Mouse (Mus musculus): Measurements from ENCODE around the gene Olfr1366.
"Not testable (repeated sequence)": the region's sequence is repeated elsewhere in the genome, so short reads cannot be mapped to it uniquely, and the experiment has no call there.

The Olfr1366 gene

DNA sequence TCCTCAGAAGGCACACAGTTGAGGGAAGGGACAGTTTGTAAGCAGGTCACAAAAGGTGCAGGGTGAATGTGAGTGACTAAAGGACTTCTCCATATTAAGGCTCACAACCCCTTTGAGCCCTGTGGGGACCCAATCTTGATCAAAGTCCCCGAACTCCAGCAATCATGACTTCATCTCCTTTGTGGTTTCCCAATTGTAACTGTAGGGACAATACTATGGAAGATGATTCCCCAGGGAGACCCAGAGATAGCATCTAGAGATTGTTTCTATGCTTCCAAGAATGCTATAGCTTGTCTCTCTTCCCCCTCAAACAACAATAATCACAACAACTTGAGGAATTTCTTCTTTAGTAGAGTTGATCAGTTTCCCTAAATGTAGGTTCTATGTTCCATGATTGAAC, at the start of gene Olfr1366:
Gene Olfr1366 (minus strand): TSS at position 101 of the 400 bp plus-strand sequence.
- DNase-seq (ENCODE audit: extremely low spot score, low spot score), result no peak

DNA sequence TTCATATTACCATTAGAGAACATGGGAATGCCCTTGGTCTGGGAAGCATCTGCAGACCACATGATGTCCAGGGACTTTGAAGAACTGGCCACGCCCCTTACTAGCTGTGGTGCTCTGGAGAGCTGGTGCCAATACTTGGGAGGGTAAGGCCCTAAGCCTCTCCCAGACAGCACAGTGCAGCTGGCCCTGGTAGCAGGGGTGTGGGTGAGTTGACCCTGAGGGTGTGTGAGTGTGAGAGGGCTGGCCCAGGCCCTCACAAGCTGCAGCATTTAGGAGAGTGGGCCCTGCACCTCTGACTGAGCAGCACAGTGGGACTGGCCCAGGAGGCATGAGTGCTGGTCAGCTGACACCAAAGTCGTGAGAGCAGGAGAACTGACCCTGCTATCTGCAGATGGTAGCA, 49.0 kb upstream of the Olfr1366 start:
- no peak for DNase-seq (ENCODE audit: extremely low spot score, low spot score)

GRCm38 (mm10) chr13:21581659-21582058, 39.1 kb upstream of the Olfr1366 start, which contains the start of gene Olfr1364:
TSS of gene Olfr1364 (minus strand) at chr13:21581759.
- no peak for DNase-seq (ENCODE audit: extremely low spot score, low spot score)

DNA sequence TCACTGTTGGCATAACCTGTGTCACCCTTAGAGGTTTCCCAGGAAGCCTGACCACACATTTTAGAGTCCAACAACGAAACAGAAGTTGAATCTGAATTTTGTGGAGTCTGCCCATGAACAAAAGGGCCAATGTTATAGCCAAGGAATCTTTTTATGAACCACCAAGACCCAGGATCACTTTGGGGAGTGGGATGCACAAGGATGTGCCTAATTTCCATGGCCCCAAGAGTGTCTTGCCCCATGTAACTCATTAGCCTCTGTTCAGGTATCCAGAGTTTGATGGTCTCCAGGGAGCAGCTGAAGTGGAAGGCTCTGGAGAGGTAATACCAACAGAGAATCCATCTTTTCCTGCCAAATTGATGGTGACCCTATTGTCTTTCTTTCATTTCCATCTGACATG, 17.2 kb upstream of the Olfr1366 start, which contains the start of gene Olfr1535:
Gene Olfr1535 (minus strand): TSS at position 101 of the 400 bp plus-strand sequence.
- no peak for DNase-seq (ENCODE audit: extremely low spot score, low spot score)

- no peak for DNase-seq (ENCODE audit: extremely low spot score, low spot score)
Measured at GRCm38 (mm10) chr13:21550416-21551110, 8.0 kb upstream of the Olfr1366 start.

DNA sequence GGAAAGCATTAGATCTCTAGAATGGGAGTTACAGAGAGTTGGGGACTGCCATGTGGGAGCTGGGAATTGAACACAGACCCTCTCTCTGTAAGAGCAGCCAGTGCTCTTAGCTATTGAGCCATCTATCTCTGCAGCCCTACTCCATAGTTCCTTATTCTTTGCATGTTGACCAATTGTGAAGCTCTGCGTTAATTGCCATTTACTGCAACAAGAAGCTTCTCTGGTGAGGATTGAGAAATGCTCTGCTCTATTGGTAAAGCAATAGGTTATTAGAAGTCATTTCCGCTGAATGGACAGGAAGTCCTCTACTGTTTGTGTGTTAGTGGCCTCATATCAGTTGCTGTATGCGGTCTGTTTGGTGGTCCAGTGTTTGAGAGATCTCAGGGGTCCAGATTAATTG, 6.9 kb upstream of the Olfr1366 start:
- no peak for DNase-seq (ENCODE audit: extremely low spot score, low spot score)

- DNase-seq (ENCODE audit: extremely low spot score, low spot score), result peak; percentile 93
Measured at GRCm38 (mm10) chr13:21530781-21531201, 11.8 kb downstream of the Olfr1366 start, which contains the start of gene Zkscan8. TSS of gene Zkscan8 (minus strand) at chr13:21531120.

GRCm38 (mm10) chr13:21530136-21530535, 12.5 kb downstream of the Olfr1366 start:
- DNase-seq (ENCODE audit: extremely low spot score, low spot score), result no peak

DNA sequence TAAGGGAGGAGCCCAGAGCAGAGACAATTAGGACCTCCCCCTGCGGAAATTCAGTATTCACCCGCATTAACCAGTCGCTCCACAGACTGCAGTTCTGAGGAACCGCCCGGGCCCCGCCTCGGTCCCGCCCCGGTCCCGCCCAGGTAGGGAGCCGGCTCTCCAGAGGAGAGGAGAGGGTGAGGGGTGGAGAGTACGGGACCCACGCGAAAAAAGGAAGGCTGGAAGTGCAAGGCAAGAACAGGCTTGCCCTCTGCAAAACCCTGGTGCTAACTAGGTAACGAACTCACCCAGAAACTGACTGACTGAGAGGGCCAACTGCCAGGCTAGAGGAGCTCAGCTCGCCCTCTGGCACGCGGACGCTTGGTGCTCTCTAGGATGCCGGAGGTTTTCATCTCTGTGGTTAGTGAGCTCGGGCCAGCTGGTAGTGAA, 36.4 kb downstream of the Olfr1366 start:
- DNase-seq (ENCODE audit: extremely low spot score, low spot score), result peak; percentile 88

DNA sequence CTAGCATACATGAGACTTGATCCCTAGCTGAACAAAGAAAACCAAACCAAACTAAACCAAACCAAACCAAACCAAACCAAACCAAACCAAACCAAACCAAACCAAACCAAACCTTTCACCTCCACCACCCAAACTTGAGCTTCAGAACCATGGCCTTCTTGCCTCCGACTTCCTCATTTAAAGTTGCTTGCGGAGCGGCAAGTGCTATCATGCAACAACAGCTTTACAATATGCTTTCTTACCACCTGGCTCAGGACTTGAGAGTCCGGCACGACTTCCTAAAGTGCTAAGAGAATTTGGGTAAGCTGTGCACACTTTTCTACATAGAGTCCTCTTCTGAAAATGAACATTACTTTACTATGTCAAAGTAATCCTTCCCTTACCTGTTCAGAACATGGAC, 40.3 kb downstream of the Olfr1366 start:
- DNase-seq (ENCODE audit: extremely low spot score, low spot score), result no peak

DNA sequence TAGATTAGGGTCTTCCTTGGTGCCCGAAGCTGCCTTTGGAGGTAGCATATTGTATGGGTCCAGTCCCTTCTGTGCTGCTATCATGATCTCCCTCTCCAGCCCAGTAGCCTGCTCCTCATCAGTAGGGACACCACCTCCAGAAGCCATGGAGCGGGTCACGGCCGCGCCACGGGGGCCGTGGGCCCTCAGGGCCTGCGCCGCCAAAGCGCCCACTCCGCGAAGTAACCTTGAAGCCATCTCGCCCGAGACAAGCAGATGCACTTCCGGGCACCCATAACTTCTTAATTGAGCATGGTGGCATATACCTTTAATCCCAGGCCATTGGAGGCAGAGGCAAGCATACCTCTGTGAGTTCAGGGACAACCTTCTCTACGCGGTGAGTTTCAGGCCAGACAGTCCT, 41.4 kb downstream of the Olfr1366 start, which contains the start of gene Gm11273:
Gene Gm11273 (minus strand): TSS at position 237 of the 400 bp plus-strand sequence.
- not testable (repeated sequence) for DNase-seq (ENCODE audit: extremely low spot score, low spot score)

DNA sequence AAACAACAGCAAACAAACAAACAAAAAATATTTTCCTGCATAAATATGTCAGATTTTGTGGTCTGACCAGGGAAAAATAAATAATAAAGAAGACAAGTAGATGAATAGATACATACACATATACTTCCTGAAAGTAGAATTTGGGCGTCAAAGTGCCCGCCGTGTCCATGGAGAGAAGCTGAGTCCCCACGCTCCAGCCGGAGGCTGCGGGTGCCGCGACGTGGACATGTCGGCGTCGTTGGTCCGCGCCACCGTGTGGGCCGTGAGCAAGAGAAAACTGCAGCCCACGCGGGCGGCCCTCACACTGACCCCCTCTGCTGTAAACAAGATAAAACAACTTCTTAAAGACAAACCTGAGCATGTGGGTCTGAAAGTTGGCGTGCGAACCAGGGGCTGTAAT, 47.5 kb downstream of the Olfr1366 start, which contains the start of gene AK157302:
Gene AK157302 (plus strand): TSS at position 144 of the 400 bp plus-strand sequence.
- no peak for DNase-seq (ENCODE audit: extremely low spot score, low spot score)

GRCm38 (mm10) chr13:21492847-21493246, 49.8 kb downstream of the Olfr1366 start:
- DNase-seq (ENCODE audit: extremely low spot score, low spot score), result no peak

- DNase-seq (ENCODE audit: extremely low spot score, low spot score), result no peak
Measured at GRCm38 (mm10) chr13:21486881-21487280, 55.7 kb downstream of the Olfr1366 start.
